Mouse (Mus musculus) heart, adult 2 months (tissue): ENCODE results near the gene Helt.

Source experiments
- CTCF ChIP-seq: fragments of 200-600 bp; IDR thresholded peaks from 2 replicates; pipeline ENCODE4 v1.8.1; 2022; ENCODE audit warnings: antibody characterized with exemption, mild to moderate bottlenecking, moderate library complexity
- POLR2A ChIP-seq: fragments of 200-500 bp; IDR thresholded peaks from 2 replicates; pipeline ENCODE4 v1.6.1; 2011; ENCODE audit warnings: mild to moderate bottlenecking, low read depth, low read length, control low read depth; ENCODE audit not compliant: insufficient read depth

DNA sequence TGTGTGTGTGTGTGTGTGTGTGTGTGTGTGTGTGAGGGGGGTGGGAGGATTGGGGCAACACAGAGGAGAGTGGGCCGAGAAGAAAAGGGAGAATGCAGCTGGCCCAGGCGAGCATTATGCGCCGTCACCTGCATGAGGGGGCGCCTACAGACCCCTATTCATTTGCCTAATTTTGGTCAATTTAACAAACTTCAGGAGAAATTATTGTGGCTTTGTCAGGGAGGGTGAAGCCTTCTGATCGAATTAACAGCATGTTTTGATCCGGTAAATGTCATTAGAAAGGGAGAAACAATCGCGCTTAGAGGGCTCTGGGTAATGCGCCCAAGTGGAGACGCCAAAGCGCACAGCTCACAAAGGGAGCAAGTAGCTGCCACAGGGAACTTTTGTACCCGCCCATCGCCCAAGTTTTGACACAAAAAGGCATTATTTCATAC is 647 bp upstream of the Helt start:
- TF ChIP-seq CTCF (no peak), POLR2A (no peak)
